Mouse (Mus musculus): Measurements from ENCODE around the gene Dlg5.
A peak's percentile ranks its signal among the peaks of the same experiment; 100 is the strongest.

The Dlg5 gene

GRCm38 (mm10) chr14:24232641-24233633 is 12.8 kb downstream of the Dlg5 start:
- no peak for DNase-seq

GRCm38 (mm10) chr14:24228549-24228948 is 17.2 kb downstream of the Dlg5 start:
- DNase-seq, result no peak

- no peak for DNase-seq
These were observed 18.7 kb downstream of the Dlg5 start for GRCm38 (mm10) chr14:24227015-24227414.

- no peak for DNase-seq
These were observed 19.4 kb downstream of the Dlg5 start for GRCm38 (mm10) chr14:24226344-24226743.

- DNase-seq, result no peak
These were observed 23.0 kb downstream of the Dlg5 start for GRCm38 (mm10) chr14:24222759-24223158.

- DNase-seq, result no peak
These were observed 23.4 kb downstream of the Dlg5 start for GRCm38 (mm10) chr14:24222273-24222672.

- DNase-seq, result no peak
These were observed 28.4 kb downstream of the Dlg5 start for GRCm38 (mm10) chr14:24217362-24217722.

GRCm38 (mm10) chr14:24216678-24217361 is 28.9 kb downstream of the Dlg5 start:
- DNase-seq, result no peak

- no peak for DNase-seq
These were observed 29.7 kb downstream of the Dlg5 start for GRCm38 (mm10) chr14:24216064-24216463.

GRCm38 (mm10) chr14:24214436-24214835 is 31.3 kb downstream of the Dlg5 start:
- DNase-seq, result no peak

- DNase-seq, result no peak
These were observed 32.4 kb downstream of the Dlg5 start for GRCm38 (mm10) chr14:24213336-24213735.

GRCm38 (mm10) chr14:24212861-24213260 is 32.9 kb downstream of the Dlg5 start:
- DNase-seq, result no peak

- DNase-seq, result no peak
These were observed 38.4 kb downstream of the Dlg5 start for GRCm38 (mm10) chr14:24207360-24207752.

GRCm38 (mm10) chr14:24206736-24207359 is 38.9 kb downstream of the Dlg5 start:
- no peak for DNase-seq

GRCm38 (mm10) chr14:24206314-24206713 is 39.4 kb downstream of the Dlg5 start:
- no peak for DNase-seq

GRCm38 (mm10) chr14:24205281-24205871 is 40.3 kb downstream of the Dlg5 start:
- no peak for DNase-seq

GRCm38 (mm10) chr14:24203210-24203609 is 42.5 kb downstream of the Dlg5 start:
- DNase-seq, result no peak

- no peak for DNase-seq
These were observed 44.9 kb downstream of the Dlg5 start for GRCm38 (mm10) chr14:24200771-24201170.

GRCm38 (mm10) chr14:24199732-24200131 is 46.0 kb downstream of the Dlg5 start:
- DNase-seq, result no peak

GRCm38 (mm10) chr14:24197865-24198264 is 47.9 kb downstream of the Dlg5 start:
- no peak for DNase-seq

GRCm38 (mm10) chr14:24196947-24197346 is 48.8 kb downstream of the Dlg5 start:
- no peak for DNase-seq

GRCm38 (mm10) chr14:24190131-24190530 is 55.6 kb downstream of the Dlg5 start:
- peak; percentile 29 to 53 for DNase-seq

GRCm38 (mm10) chr14:24189598-24189997 is 56.1 kb downstream of the Dlg5 start:
- DNase-seq, result peak; percentile 62 to 65
